Mouse (Mus musculus) small intestine, adult 2 months (tissue): ENCODE measurements at regions not wholly inside any gene's neighbourhood (a gene's known extent, or its start where the extent isn't known, plus 50 kb on each side); places are given as distances from the start of the nearest gene placed in this dataset.

Experiments
- CTCF ChIP-seq: fragments of 200-500 bp; IDR thresholded peaks from 2 replicates; pipeline ENCODE4 v1.5.1; 2012; ENCODE audit warnings: low read depth, mild to moderate bottlenecking, control low read depth, inconsistent platforms, low read length, moderate library complexity, mixed read lengths; ENCODE audit not compliant: insufficient replicate concordance, insufficient read length; ENCODE audit errors: extremely low read depth
- POLR2A ChIP-seq: fragments of 200-500 bp; IDR thresholded peaks from 2 replicates; pipeline ENCODE4 v1.6.1; 2012; ENCODE audit warnings: low read depth, mild to moderate bottlenecking, control low read depth, inconsistent platforms, low read length, moderate library complexity

DNA sequence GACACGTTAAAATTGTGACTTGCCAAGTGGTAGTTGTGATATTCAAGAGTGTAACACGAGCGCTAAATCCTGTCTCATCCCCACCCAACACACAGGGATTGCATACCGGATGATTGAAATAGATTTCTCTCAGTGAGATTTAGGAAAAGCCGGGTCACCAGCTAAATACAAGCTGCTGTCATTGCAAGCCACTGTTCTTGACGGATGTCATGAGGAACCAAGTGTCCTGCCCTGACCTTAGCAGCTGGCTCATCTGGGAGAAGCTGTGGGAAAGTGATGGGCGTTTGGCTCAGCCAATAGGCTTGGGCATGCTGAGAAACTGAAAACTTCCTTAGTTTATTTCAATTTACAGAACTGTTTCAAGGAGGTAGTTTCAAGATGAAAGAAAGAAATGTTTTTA is 164.4 kb upstream of the Jmjd1c start:
- TF ChIP-seq POLR2A (no peak), CTCF (no peak)
